Mouse (Mus musculus) bone marrow, adult 2 months (tissue): ENCODE measurements around the gene Ctdsp1.

Source experiments
- CTCF ChIP-seq: fragments of 200-500 bp; IDR thresholded peaks from 2 replicates; pipeline ENCODE4 v1.5.1; 2011; ENCODE audit warnings: low read length, control low read depth; ENCODE audit not compliant: control insufficient read depth, insufficient read depth
- POLR2A ChIP-seq: fragments of 200-500 bp; IDR thresholded peaks from 2 replicates; pipeline ENCODE4 v1.6.1; 2011; ENCODE audit warnings: low read depth, mild to moderate bottlenecking, control low read depth, low read length, borderline replicate concordance; ENCODE audit not compliant: control insufficient read depth

GRCm38 (mm10) chr1:74351185-74351769 lies 40.0 kb upstream of the Ctdsp1 start:
- TF ChIP-seq CTCF: no peak
- TF ChIP-seq POLR2A: no peak
